Mouse (Mus musculus) heart, adult 8-10 months (tissue): ENCODE measurements around the gene Vwa3b. TPM values are rescaled to one million over a fixed set of nuclear protein-coding genes. Genes with fewer than 3 reads are reported as not detected.
A peak's percentile ranks its signal among the peaks of the same experiment; 100 is the strongest.
"Not testable (repeated sequence)": the region's sequence is repeated elsewhere in the genome, so short reads cannot be mapped to it uniquely, and the experiment has no call there.

ENCODE experiments used
- DNase-seq: peaks from one replicate; pipeline ENCODE4 v3.0.0; 2022; ENCODE audit warnings: low spot score
- total RNA-seq, 4 experiments: library from RNA; stranded (reverse); gene quantifications; 2 replicates each; pipeline ENCODE4 v1.2.4; 2022

Vwa3b gene
- total RNA-seq, result under 1 TPM in 3 of 4 experiments, not detected in 1; 0.16 to 0.41 (median 0.29) TPM

DNA sequence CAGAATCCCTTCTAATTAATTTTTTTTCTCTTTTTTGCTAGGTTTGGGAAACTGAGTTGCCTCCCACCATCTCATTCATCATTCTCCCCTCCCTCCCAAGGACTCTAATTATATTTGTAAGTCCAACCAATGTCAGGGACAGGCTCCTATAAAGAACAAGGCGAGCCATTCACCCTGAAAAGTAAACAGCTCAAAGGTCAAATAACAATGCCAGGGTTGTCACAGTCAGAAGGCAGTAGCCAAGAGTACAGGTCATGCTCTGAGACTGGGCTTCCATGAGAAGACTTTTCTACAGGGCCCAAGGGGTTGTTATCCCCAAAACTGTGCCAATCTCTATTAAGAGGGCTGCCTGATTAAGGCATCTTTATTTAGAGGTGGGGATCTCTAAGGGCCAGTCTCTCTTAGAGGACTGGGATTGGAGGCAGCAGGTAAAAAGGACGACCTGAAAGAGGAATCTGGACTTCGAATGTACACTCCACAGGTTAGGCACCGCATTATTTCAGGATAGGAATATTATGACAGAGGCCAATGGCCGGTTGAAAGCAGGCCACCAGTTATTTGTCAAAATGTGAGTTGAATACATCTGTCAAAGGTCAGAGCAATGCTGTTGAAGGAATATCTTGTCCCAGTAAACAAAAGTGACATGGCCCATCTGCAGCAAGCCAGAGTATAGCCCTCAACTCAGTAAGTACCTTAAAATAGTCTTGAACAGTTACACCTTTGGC, at the start of gene Vwa3b:
Gene Vwa3b, plus strand, starts transcription at position 635 of the 725 bp plus-strand sequence.
- no peak for DNase-seq

DNA sequence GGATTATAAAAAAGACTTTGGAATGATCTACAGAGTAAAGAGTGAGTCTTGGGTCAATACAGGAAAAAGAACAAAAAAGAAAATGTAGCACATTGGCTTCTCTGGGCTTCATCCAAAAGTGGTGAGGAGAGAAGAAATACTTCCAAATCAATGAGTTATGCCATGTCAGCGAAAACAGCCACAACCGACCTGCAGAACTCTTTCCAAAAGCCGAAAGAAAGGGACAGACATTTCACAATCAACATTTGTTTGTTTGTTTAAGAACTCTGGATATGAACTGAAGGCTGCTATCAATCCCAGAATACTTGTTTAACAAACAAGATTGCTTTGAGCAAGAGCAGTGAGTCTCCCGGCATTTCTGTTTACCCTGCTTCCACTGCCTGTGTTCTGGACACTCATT, 49.6 kb upstream of the Vwa3b start:
- DNase-seq, result no peak

DNA sequence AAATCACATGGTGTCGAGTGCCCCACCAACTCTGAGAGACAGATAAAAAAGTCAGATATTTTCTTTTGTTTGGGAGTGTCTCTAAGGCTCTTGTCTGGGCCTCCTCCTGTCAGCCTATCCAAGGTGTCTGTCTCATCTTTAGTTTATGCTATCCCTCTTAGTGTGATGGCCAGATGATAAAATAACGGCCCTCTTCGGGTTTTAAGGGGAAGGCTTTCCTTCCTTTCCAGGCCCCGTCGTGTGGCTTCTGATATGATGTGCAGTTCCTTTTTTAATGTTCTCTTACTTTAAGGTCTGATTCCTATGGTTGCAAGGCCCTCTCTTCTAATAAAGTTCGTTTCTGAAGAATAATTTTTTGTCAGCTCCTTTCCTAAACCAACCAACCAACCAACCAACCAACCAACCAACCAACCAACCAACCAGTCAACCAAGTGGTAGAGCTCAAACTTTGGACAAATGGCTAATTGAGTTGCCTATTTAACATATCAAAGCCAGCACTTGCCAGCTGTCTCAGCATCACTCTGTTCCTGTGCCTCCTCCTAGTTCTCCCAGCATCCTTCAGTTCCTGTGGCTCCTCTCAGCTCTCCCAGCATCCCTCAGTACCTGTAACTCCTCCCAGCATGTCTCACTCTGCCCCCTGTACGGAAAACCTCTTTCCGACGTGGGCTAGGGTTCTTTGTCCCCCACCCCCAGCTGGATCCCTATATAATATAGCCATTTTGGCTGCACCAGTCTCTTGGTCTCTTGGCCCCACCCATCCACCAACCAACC, 44.0 kb upstream of the Vwa3b start:
- DNase-seq, result no peak

DNA sequence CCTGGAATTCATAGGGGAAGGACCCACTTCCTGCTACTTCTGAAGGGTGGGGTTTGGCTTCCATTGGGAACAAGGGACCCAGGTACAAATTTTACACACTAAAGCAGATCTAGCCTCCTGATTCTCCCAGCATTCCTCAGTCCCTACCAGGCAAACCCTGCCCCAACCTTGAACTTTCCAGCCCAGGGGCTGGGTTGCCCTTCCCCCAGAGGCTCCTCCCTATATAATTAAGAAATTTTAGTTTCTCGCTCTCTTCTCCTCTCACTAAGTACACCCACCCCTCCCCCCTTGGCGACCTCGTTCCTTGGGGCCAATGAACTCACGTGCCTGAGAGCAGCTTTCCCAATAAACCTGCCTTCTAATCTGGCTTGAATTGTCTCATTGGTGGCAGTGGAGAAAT, 42.6 kb upstream of the Vwa3b start:
- DNase-seq, result no peak

DNA sequence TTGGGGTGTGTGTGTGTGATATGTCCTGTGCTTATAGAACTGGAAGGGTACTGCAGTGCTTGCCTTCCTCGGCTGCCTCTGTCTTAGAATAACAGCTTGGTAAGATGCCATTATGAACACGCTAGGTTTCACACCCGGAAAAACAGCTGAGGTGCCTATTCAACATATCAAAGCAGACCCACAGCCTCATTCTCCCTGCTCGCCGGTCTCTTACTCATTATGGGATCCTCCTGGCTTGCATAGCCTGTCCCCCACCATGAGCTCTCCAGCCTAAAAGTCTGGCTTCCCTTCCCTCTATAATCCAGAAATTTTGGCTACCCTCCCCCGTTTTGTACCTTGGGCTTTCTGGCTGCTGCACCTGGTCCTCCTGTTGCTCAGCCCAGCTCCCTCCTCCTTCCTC, 42.0 kb upstream of the Vwa3b start:
- no peak for DNase-seq

DNA sequence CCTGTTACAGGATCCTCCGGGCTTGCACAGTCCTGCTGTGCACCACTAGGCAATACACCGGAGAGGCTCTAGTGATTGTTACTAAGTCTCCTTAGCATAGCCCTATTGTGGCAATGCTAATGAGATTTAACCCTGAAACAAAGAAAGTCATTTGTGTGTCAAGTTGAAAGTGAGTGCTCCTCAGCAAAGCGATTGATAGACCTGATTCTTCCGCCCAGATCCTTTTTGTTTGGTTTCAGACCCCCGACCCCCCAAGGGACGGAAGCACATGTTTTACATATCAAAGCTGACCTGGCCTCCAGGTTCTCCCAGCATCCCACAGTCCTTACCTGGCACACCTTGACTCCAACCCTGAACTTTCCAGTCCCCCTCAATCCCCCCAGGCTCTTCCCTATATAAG, 40.5 kb upstream of the Vwa3b start:
- no peak for DNase-seq

DNA sequence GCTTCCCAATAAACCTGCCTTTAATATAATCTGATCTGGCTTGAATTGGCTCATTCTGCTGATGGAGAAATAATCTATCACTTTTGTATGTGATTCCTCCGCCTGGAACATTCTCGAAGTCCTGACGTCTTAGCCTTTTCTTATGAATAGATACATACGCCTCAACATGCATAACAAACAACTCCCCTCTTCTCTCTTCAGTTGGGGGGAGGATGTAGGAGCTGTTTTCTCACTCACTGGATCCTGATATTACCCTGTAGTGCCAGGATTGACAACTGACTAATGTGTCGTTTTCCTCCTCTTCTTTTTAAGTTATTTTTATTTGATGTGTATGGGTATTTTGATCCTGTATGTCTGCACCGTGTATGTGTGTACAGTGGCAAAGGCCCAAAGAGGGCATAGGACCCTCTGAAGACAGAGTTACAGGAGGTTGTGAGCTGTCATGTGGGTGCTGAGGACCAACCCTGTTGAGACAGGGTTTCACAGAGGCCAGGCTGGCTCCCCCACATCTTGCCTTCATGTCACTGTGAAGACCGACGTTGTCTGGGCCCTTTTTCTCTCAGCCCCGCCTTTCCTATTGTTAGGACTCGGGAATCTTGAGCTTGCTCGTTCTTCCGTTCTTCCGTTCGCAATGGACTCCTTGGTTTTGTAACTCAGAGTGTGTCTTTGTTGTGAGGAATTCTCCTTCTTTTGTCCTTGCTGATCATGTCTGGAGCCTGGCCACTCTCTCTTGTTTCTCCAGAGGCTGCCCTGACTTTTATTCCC, 39.8 kb upstream of the Vwa3b start:
- DNase-seq, result no peak

DNA sequence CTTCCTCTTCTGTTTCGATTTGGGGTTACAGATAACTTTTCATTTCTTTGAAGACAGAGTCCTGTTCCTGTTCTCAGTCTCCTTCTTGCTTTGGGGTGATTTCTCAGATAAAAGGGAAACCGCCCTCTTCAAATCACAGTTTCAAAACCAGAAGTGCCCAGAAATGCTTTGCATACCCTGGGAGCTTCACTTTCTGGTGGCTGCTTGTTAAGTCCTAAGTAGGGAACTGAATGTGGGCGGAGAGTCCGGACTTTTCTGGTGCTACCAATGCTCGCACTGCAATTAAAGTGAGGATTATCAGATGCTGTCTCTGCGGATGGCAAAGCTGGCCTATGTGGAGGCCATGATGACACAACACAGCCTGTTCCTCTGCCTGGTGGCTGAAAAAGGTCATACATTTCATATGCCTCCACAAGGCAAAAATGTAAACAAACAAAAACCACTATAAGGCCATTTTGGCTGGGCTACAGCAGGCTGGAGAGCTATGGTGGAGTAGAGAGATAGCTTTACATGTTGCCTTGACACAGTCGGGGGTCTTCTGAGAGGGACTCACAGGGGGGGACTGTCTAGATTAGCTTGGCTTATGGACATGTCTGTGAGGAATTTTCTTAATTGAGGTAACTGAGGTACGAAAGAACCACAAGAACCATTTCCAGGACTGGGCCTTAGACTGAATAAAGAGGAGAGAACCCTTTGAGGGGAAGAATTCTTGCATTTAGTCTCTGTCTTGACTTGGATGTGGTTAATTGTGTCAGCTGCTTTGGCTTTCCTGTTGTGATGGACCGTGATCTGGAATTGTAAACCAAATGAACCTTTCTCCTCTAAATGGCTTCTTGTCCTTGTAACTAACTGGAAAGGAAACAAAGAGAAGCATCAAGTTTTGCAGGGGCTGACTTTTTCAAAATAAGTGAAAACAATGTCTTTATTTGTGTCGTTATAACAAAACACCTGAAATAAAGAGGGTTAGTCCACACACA, 38.9 kb upstream of the Vwa3b start:
- DNase-seq, result peak; percentile 7

DNA sequence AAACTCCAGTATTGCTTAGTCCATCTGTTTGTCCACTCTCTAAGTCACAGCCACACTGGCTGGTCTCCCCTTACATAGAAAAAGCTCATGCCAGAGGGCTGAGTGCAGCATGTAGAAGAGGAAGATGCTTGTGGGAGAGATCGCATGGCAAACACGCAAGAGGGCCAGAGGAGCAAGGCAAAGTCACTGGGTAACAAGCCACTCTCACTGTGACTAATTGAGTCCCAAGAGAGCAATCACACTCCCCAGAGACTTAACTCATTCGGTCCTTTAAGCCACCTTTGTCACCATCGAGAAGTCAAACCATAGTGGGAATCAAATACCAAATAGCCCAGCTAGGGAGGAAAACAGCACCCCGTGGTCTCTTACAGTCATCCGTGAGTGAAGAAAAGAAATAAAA, 38.2 kb upstream of the Vwa3b start:
- no peak for DNase-seq

DNA sequence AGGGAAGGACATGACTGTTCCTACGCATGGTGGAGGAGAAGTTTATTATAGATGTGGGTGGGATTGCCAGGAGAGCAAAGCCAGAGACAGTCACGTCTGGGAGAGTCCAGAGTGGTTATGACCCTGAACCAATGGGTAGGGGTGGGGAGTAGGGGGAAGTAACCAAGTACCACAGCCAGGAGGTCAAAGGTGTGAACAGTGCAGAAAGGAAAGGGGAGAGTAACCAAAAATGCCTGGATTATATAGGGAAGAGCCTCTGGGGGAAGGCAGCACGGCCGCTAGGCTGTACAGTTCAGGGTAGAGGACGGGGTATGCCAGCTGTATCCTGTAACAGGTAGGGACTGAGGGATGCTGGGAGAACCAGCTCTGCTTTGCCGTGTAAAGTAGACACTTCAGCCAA, 37.8 kb upstream of the Vwa3b start:
- DNase-seq, result no peak

DNA sequence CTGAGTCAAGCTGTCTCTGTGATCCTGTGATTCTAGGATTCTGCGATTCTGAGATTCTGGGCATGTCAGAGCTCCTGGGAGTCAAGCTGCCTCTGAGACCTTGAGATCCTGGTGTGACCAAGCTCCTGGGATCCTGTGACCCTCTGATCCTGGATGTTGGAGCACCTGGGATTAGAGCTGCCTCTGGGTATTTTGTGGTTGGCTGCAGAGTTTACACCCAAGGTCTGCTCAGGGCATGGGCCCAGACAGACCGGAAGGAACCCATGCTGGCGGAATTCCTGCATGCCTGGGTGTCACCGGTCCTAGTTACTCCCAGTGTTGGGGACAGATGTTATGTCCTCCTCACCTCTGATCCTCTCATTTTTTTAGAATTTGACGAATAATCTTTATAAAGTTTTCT, 32.1 kb upstream of the Vwa3b start:
- DNase-seq, result no peak

DNA sequence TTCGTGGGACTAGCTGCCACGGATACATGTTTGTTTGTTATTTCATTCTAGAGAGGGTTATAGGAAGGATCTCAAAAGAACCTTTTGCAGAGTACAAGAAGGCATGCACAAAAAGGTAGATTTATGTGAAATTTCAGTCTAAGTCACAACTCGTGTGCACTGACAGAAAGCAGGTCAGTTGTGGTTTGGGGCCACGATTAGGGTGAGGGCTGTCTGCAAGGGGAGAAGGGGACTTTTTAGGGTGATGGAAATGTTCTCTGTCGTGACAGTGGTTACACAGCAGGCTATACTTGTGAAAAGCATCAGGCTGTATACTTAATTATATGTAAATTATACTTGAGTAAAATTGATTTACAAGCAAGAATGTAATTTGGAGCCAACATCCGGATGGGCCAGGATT, 30.6 kb upstream of the Vwa3b start:
- DNase-seq, result peak; percentile 20

DNA sequence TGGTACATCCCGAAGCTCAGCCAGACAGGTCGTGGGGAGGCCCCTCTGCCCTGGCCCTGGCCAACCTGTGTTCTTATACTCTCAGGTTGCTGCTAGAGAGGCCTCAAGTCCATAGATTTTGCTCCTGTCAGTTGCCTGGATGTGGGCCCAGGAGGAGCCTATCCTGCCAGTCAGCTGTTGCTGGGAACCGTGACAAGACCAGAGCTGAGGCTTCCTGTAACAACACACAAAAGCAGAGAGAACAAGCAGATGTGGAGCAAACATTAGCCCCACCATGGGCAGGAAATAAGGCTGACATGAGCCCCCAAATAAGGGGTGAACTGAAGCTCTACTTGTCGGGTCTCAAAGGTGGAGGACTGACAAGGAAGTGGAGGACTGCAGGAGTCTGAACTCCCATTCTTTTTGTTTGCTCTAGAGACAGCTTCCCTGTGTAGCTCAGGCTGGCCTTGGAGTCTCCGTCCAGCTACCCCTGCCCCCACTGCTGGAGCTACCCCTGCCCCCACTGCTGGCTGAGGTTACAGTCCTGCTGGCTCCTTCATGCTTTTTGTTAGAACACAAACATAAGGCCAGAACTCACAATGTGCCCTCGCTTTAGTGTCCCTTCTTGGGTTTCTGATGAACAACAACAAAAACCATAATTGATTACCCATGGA, 29.7 kb upstream of the Vwa3b start:
- DNase-seq, result peak; percentile 52

DNA sequence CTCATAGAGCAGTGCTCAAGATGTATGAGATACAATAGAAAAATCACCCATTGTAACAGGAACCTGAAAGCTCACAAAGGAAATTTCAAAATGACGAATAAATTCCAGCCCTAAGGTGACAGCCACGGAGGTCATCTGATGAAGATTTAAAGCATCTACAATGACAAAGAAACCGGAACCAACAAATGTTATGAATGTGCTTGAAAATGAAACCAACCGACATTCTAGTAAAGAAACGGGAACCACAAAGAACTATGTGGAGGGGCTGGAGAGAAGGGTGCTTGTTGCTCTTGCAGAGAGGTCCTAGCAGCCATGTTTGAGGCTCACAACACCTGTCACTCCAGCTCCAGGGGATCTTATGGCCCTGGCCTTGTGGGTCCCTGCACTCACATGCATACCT, 26.1 kb upstream of the Vwa3b start:
- no peak for DNase-seq

DNA sequence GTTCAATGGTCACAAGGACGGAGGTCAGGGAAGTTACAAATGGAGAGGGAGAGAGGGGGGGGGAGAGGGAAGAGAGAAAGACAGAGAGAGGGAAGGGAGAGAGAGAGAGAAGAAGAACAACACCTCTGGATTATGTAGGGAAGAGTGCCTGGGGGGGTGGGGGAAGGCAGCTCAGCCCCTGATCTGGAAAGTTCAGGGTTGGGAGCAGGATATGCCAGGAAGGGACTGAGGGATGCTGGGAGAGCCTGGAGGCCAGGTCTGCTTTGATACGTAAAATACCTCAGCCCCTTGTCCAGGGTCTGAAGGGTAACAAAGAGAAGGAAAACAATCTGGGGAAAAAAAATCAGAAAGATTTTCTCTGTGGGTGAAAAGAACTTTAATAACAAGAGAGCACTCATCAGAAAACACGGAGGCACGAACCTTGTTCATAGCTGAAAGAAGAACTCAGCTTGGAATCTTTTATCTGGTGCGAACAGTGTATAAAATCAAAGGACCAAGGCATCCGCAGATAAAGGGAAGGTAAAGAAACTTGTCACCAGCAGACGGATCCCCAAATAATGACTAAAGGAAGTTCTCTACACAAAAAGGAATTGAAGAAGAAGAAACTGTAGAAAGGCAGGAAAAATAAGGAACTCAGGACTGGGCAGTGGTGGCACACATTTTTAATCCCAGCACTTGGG, 24.6 kb upstream of the Vwa3b start:
- DNase-seq, result no peak

DNA sequence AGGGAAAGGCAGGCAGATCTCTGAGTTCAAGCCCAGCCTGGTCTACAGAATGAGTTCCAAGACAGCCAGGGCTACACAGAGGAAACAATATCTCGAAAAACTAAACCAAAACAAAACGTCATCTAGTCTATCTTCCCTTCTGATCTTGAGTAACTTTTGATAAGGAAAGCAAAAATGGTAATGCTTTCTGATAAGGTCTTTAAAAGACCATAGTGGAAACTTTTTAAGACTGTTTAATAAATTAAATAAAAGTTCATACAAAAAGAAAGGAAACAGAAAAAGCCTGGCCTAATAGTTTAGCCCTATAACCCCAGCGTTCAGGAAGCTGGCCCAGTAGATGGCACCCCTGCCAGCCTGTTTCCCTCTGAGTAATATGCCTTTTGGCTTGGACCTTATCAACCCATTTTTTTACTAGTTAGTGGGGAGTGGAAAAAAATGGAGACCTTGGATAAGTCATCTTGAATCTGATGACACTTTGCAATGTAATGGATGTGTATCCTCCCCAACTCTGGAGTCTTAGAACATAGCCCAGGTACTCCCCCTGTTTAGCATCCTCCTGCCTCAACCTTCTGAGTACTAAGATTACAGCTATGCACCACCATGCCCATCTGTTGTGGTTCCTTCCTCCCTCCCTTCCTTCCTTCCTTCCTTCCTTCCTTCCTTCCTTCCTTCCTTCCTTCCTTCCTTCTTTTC, 23.9 kb upstream of the Vwa3b start:
- DNase-seq, result no peak

DNA sequence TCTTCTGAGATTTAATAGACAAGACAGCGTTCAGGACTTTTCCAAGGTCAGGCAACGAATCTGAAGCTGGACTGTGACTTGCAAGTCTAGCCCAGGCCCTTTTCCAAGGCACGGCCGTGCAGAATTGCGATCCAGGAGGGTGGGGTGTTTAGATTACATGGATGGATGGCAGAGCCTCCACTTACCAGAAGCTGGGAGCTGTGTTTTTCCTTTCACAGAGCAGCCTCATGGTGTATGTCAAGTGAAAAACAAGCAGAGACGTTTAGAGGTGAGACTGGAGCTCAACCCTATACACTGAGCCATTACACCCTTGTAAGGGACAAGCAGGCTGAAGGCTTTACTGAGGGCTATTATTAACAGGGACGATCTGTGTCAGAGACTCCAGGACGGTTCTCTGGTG, 21.9 kb upstream of the Vwa3b start:
- no peak for DNase-seq

DNA sequence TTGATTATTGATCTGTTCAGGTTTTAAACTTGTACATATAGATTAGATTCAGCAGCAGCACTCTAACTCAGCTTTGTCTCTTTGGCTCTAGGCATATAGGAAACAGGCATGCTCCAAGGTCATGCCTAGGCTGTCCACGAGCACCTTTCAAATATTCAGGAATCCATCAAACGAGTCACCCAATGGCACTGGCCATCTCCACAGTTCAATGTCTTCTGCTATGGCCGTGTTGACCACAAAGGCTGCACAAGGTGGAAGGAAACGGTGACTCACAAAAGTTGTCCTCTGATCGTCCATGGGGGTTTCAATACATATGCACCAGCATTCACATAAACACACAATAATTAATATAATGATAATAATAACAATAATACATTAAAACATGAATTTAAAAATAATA, 21.4 kb upstream of the Vwa3b start:
- no peak for DNase-seq

DNA sequence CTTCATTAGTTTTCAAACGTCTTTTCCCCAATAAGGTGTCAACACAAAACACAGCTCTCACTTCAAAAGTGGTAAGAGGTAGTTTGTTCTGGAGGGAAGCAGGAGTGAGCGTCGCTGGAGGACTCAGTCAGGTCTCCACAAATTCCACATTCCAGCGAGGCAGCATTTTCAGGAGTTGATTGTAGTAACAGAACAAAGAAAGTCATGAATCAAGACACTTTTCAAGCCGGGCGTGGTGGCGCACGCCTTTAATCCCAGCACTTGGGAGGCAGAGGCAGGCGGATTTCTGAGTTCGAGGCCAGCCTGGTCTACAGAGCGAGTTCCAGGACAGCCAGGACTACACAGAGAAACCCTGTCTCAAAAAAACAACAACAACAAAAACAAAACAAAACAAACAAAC, 19.9 kb upstream of the Vwa3b start:
- DNase-seq, result not testable (repeated sequence)

DNA sequence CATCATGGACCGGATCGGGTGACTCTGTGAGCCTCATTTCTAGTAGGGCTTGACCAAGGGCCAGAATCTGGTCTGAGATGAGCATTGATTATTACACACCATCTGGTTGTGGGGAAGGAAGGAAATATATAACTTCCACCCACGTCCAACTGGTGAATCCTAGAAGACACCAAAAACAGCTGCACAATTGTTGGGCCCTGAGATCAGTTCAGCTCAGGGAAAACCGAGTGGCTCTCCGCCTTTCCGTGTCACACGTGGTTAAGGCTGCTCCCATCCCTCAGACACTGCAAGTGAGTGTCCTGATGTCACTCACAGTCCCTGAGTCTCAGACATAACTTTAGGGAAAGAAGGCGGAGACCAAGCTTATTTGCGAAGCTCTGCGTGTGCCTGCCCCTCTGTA, 16.5 kb upstream of the Vwa3b start:
- DNase-seq, result no peak
